Mouse (Mus musculus) forebrain, postnatal 0 days (tissue): ENCODE measurements around the gene Fosl2. TPM values are rescaled to one million over a fixed set of nuclear protein-coding genes. Genes with fewer than 3 reads are reported as not detected.

Experiments
- ATAC-seq: fragments of 200-750 bp; cut with Nextera tagmentation; 2 replicates; pipeline ENCODE4 v1.8.0; 2017; ENCODE audit warnings: mild to moderate bottlenecking, moderate library complexity
- DNase-seq: peaks from one replicate; pipeline ENCODE4 v3.0.0-alpha.2; 2015
- H3K27ac ChIP-seq: fragments of 300-500 bp; sonication (generic); 2 replicates; pipeline ENCODE4 v1.5.1; 2014; ENCODE audit warnings: low read depth, mild to moderate bottlenecking, antibody characterized with exemption, low read length, moderate library complexity, mixed read lengths
- H3K27me3 ChIP-seq: fragments of 300-500 bp; sonication (generic); 2 replicates; pipeline ENCODE4 v1.6.1; 2014; ENCODE audit warnings: mild to moderate bottlenecking, low read length, mixed read lengths; ENCODE audit not compliant: insufficient read depth
- H3K36me3 ChIP-seq: fragments of 300-500 bp; sonication (generic); 2 replicates; pipeline ENCODE4 v1.6.1; 2014; ENCODE audit warnings: mild to moderate bottlenecking, moderate library complexity; ENCODE audit not compliant: insufficient read depth
- H3K4me1 ChIP-seq: fragments of 300-500 bp; sonication (generic); 2 replicates; pipeline ENCODE4 v1.6.1; 2014; ENCODE audit warnings: antibody characterized with exemption; ENCODE audit not compliant: insufficient read depth
- H3K4me2 ChIP-seq: fragments of 300-500 bp; sonication (generic); 2 replicates; pipeline ENCODE4 v1.6.1; 2014; ENCODE audit warnings: low read depth, mild to moderate bottlenecking, moderate library complexity
- H3K4me3 ChIP-seq: fragments of 300-500 bp; sonication (generic); 2 replicates; pipeline ENCODE4 v1.5.1; 2014; ENCODE audit warnings: low read depth, low read length, mixed read lengths
- H3K9ac ChIP-seq: fragments of 300-500 bp; sonication (generic); 2 replicates; pipeline ENCODE4 v1.6.1; 2014; ENCODE audit warnings: mild to moderate bottlenecking
- H3K9me3 ChIP-seq: fragments of 300-500 bp; sonication (generic); 2 replicates; pipeline ENCODE4 v1.6.1; 2016; ENCODE audit warnings: low read length
- CTCF ChIP-seq: sonication (generic); IDR thresholded peaks from 2 replicates; pipeline ENCODE4 v1.5.1; 2016; ENCODE audit warnings: antibody characterized with exemption, control low read depth, low read depth
- WGBS: fragments of 180-500 bp; shearing (Covaris S2); extraction: QIAGEN DNeasy Blood & Tissue Kit; methylation state at CpG from one replicate; pipeline ENCODE4 v1.1.7; 2014; 5-methylcytosine and 5-hydroxymethylcytosine counted together
- polyA plus RNA-seq: library from polyadenylated mRNA; unstranded; fragments of >200 nt; fragmentation: Nextera tagmentation; extraction: Ambion mirVana; gene quantifications from 2 replicates; pipeline ENCODE4 v1.2.1, GENCODE M21; 2015
- total RNA-seq: library from RNA; depleted of rRNA; stranded (reverse); fragments of >200 nt; gene quantifications from 2 replicates; pipeline ENCODE4 v1.2.3, GENCODE M21; 2014

The Fosl2 gene
- total and polyA plus RNA-seq, 2 experiments from 2014 or later: 4.0 to 20.8 TPM

DNA sequence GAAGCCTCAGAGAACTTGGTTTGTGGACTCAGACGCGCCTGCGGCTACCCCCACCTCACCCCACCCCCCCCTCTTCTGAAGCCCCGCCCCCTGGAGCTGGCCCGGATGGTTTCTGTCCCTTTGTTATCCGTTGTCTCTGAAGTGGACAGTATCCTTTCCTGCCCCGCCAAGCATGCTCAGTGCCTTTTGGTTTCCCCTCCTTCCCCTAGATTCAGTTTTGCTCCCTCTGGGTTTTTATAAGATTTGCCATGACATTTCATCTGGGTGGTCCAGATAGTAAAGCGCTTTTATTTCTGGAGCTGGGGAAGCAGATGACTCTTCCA lies 17.8 kb downstream of the Fosl2 start:
- Histone ChIP-seq H3K36me3 (0 out of 2 replicates have a peak, but pooled peaks cover 4% of the 10 kb centered on the region), H3K9ac (no peak overlapping the region), H3K4me3 (no peak overlapping the region), H3K27me3 (no peaks in the 10 kb centered on the region), H3K27ac (no peak overlapping the region), H3K9me3 (no peaks in the 10 kb centered on the region), H3K4me1 (no peaks in the 10 kb centered on the region), H3K4me2 (no peak overlapping the region; the same call in 1 of the 2 replicates)
- ATAC-seq (no peak), DNase-seq (no peak)
- TF ChIP-seq CTCF: no peak
- WGBS: 26% methylated on average over 8 of the region's 8 CpGs

- Histone ChIP-seq H3K27me3 (no peaks in the 10 kb centered on the region), H3K9ac (no peak overlapping the region), H3K4me2 (no peak overlapping the region; the same call in 1 of the 2 replicates), H3K27ac (no peak overlapping the region), H3K9me3 (no peaks in the 10 kb centered on the region), H3K4me3 (no peak overlapping the region), H3K36me3 (0 out of 2 replicates have a peak, but pooled peaks cover 4% of the 10 kb centered on the region), H3K4me1 (no peaks in the 10 kb centered on the region)
- DNase-seq (no peak), ATAC-seq (no peak)
- no peak for TF ChIP-seq CTCF
- WGBS: 65% methylated on average over 17 of the region's 17 CpGs
These were observed 18.3 kb downstream of the Fosl2 start for GRCm38 (mm10) chr5:32153791-32154490.

DNA sequence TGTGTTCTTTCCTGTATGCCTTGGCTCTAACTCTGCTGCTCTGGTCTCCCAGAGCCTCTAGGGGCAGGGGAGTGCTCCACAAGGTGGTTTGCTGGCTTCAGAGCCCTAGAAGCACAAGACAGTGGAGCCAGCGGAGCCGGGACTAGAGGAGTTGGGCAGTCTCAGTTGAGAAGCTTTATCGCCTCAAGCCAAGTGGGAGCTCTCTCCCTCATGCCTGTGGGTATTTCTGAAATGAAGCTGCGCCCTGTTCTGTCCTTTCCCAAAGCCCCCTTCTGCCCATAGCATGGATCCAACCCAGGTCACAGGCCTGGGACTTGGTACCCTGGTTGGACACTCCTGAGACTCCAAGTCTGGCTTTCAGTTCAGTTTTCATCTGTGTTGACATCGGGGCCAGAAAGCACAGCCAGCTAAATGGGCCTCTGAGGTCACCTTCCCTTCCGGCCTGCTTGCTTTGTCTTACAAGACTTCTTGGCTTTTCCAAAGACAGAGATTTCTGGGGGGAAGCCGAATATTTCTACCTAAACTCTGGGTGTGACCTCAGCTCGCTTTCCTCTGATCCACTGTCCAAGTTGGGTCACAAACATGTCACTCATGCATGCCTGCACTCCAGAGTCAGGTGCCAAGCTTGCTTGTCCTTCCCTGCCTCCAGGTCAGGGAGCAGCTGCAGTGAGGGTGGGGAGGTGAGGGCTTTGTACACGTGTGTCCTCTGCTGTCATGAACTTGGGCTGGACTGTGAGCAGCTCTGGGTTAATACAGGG lies 19.5 kb downstream of the Fosl2 start:
- H3K9ac ChIP-seq: no peak overlapping the region
- H3K27me3 ChIP-seq: no peaks in the 10 kb centered on the region
- no peak for ATAC-seq
- WGBS: 84% methylated on average over 9 of the region's 9 CpGs
- H3K27ac ChIP-seq: no peak overlapping the region
- DNase-seq: no peak
- H3K4me3 ChIP-seq: no peak overlapping the region
- H3K9me3 ChIP-seq: no peaks in the 10 kb centered on the region
- TF ChIP-seq CTCF: no peak
- no peak overlapping the region for H3K4me2 ChIP-seq
- H3K4me1 ChIP-seq: no peaks in the 10 kb centered on the region
- H3K36me3 ChIP-seq: 0 out of 2 replicates have a peak, but pooled peaks cover 4% of the 10 kb centered on the region

DNA sequence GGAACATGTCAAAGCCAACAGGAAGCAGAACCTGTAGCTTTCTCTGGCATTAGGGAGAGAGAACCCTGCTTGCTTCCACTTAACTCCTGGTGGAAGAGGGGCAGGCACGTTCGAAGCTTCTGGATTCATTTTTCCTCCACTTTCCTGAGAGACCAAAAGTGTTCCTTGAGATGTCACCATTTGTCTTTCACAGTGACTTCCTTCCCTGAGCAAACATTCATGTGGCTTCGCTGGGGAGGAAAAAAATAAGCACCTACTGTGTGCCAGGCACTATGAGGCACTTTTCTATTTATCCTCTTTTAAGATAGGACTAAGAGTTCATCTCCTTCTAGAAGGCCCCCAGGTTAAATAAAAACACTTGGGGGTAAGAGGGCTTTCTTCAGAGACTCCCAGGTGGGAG lies 20.3 kb downstream of the Fosl2 start:
- ATAC-seq: no peak
- WGBS: 85% methylated on average over 3 of the region's 3 CpGs

DNA sequence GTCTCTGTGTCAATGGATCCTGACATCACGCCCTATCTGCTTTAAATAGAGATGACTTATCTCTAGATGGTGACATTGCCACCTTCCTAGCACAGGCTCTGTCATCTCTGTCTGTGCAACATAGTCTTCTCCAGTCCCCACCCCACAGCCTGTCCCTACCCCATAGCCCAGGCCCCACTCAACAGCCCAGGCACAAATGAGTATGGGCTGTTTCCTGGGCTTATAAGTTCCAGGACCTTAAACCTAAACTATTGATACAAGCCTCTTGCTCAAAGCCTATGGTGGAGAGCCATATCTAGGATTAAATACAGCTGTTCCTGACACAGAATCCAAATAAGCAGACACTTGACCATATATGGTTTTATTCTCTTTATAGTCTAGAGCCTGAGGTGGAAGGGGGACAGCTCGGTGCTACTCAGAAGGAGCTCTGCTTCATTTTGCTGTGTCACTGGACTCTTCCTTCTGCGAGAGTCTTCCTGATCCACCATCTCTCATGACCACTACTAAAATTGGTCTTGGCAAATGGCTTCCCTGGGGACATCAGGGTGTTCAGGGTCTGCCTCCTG lies 28.0 kb downstream of the Fosl2 start:
- Histone ChIP-seq H3K9me3 (no peaks in the 10 kb centered on the region), H3K4me3 (no peak overlapping the region), H3K4me2 (no peak overlapping the region), H3K27me3 (no peaks in the 10 kb centered on the region), H3K36me3 (no peaks in the 10 kb centered on the region), H3K9ac (no peak overlapping the region), H3K27ac (no peak overlapping the region), H3K4me1 (no peaks in the 10 kb centered on the region)
- ATAC-seq: no peak
- WGBS: 94% methylated on average over 3 of the region's 3 CpGs
- DNase-seq: no peak
- TF ChIP-seq CTCF: no peak

More for the DNA sequence above, 20.3 kb downstream of the Fosl2 start:
- no peaks in the 10 kb centered on the region for H3K4me1 ChIP-seq
- H3K36me3 ChIP-seq: 0 out of 2 replicates have a peak, but pooled peaks cover 4% of the 10 kb centered on the region
- H3K9me3 ChIP-seq: no peaks in the 10 kb centered on the region
- DNase-seq: no peak
- H3K27ac ChIP-seq: no peak overlapping the region
- H3K27me3 ChIP-seq: no peaks in the 10 kb centered on the region
- no peak for TF ChIP-seq CTCF
- no peak overlapping the region for H3K4me2 ChIP-seq
- no peak overlapping the region for H3K4me3 ChIP-seq
- no peak overlapping the region for H3K9ac ChIP-seq

GRCm38 (mm10) chr5:32172188-32172587 lies 36.6 kb downstream of the Fosl2 start:
- ATAC-seq (no peak), DNase-seq (no peak)
- TF ChIP-seq CTCF: no peak
- H3K4me1 ChIP-seq: no peaks in the 10 kb centered on the region
- H3K27ac ChIP-seq: no peak overlapping the region
- H3K4me2 ChIP-seq: no peak overlapping the region
- no peaks in the 10 kb centered on the region for H3K27me3 ChIP-seq
- no peak overlapping the region for H3K9ac ChIP-seq
- no peaks in the 10 kb centered on the region for H3K9me3 ChIP-seq
- H3K36me3 ChIP-seq: no peaks in the 10 kb centered on the region
- no peak overlapping the region for H3K4me3 ChIP-seq
- WGBS: 88% methylated on average over 2 of the region's 2 CpGs

DNA sequence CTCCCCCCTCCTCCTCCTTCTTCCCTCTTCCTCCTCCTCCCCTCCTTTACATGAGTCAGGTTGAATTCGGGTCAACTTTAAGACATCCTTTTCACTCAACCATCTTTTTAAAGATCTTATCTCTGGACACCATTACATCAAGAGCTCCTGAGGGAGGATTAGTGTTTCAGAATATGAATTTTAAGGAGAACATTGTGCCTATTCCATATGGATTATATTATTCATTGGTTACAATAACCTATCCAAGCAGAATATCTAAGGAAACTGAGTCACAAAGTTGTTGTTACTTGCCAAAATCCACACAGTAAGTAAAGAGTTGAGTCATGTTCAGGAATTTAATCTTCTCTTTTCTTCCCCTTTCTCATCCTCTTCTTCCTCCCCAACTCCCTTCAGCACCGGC lies 41.2 kb downstream of the Fosl2 start:
- 73% methylated on average over 2 of the region's 2 CpGs for WGBS
- H3K4me2 ChIP-seq: no peak overlapping the region
- no peaks in the 10 kb centered on the region for H3K27me3 ChIP-seq
- DNase-seq: no peak
- H3K4me3 ChIP-seq: no peak overlapping the region
- no peaks in the 10 kb centered on the region for H3K36me3 ChIP-seq
- H3K27ac ChIP-seq: no peak overlapping the region
- H3K9me3 ChIP-seq: no peaks in the 10 kb centered on the region
- no peak overlapping the region for H3K9ac ChIP-seq
- no peak for TF ChIP-seq CTCF
- H3K4me1 ChIP-seq: no peaks in the 10 kb centered on the region
- ATAC-seq: no peak
